Mouse (Mus musculus): ENCODE results near the gene Zbtb4. TPM values are rescaled to one million over a fixed set of nuclear protein-coding genes. Genes with fewer than 3 reads are reported as not detected.

The Zbtb4 gene
- polyA plus RNA-seq, 1 experiment, result 3.6 TPM

- no peaks in the 10 kb centered on the region for H3K9me3 ChIP-seq (replicated peaks; ENCODE audit: control insufficient read depth, insufficient read depth, low read length, poor library complexity, severe bottlenecking)
- H3K36me3 ChIP-seq (ENCODE audit: control insufficient read depth, insufficient read depth, low read length, poor library complexity, severe bottlenecking), result peaks cover 4% of the 10 kb centered on the region
- no peaks in the 10 kb centered on the region for H3K27me3 ChIP-seq (ENCODE audit: control insufficient read depth, insufficient read depth, low read length, poor library complexity, severe bottlenecking)
- peak overlapping the region; percentile 96 for H3K27ac ChIP-seq (ENCODE audit: insufficient read depth, low read length)
- TF ChIP-seq POLR2A (IDR thresholded peaks at IDR 0.05; ENCODE audit: insufficient read depth, low read length), result no peak
- no peak for TF ChIP-seq CTCF (IDR thresholded peaks at IDR 0.05; ENCODE audit: low read depth, low read length)
- no peak for TF ChIP-seq EP300 (IDR thresholded peaks at IDR 0.05; ENCODE audit: insufficient read depth, low read depth, low read length)
- H3K4me1 ChIP-seq (ENCODE audit: control insufficient read depth, insufficient read depth, low read length), result peaks cover 3% of the 10 kb centered on the region
- peak overlapping the region; percentile 87 for H3K9ac ChIP-seq (ENCODE audit: low read depth, poor library complexity, severe bottlenecking)
- H3K4me3 ChIP-seq (ENCODE audit: low read depth, low read length), result peak overlapping the region; percentile 92
These were observed 6.6 kb upstream of the Zbtb4 start for GRCm38 (mm10) chr11:69758971-69759721.

- Histone ChIP-seq H3K4me3 (ENCODE audit: low read depth, low read length) (no peak overlapping the region), H3K9ac (ENCODE audit: low read depth, poor library complexity, severe bottlenecking) (no peak overlapping the region), H3K9me3 (replicated peaks; ENCODE audit: control insufficient read depth, insufficient read depth, low read length, poor library complexity, severe bottlenecking) (no peaks in the 10 kb centered on the region), H3K4me1 (ENCODE audit: control insufficient read depth, insufficient read depth, low read length) (peaks cover 3% of the 10 kb centered on the region), H3K27me3 (ENCODE audit: control insufficient read depth, insufficient read depth, low read length, poor library complexity, severe bottlenecking) (no peaks in the 10 kb centered on the region), H3K27ac (ENCODE audit: insufficient read depth, low read length) (no peak overlapping the region), H3K36me3 (ENCODE audit: control insufficient read depth, insufficient read depth, low read length, poor library complexity, severe bottlenecking) (peaks cover 4% of the 10 kb centered on the region)
- TF ChIP-seq CTCF (IDR thresholded peaks at IDR 0.05; ENCODE audit: low read depth, low read length), result no peak
- TF ChIP-seq EP300 (IDR thresholded peaks at IDR 0.05; ENCODE audit: insufficient read depth, low read depth, low read length), result no peak
- no peak for TF ChIP-seq POLR2A (IDR thresholded peaks at IDR 0.05; ENCODE audit: insufficient read depth, low read length)
These were observed 5.4 kb upstream of the Zbtb4 start for GRCm38 (mm10) chr11:69760160-69760900.

GRCm38 (mm10) chr11:69760901-69761200 lies 4.9 kb upstream of the Zbtb4 start:
- Histone ChIP-seq H3K4me1 (ENCODE audit: control insufficient read depth, insufficient read depth, low read length) (peaks cover 1% of the 10 kb centered on the region), H3K27ac (ENCODE audit: insufficient read depth, low read length) (no peak overlapping the region), H3K9me3 (replicated peaks; ENCODE audit: control insufficient read depth, insufficient read depth, low read length, poor library complexity, severe bottlenecking) (no peaks in the 10 kb centered on the region), H3K36me3 (ENCODE audit: control insufficient read depth, insufficient read depth, low read length, poor library complexity, severe bottlenecking) (no peaks in the 10 kb centered on the region; the same call in 1 of the 2 replicates), H3K27me3 (ENCODE audit: control insufficient read depth, insufficient read depth, low read length, poor library complexity, severe bottlenecking) (no peaks in the 10 kb centered on the region), H3K9ac (ENCODE audit: low read depth, poor library complexity, severe bottlenecking) (no peak overlapping the region), H3K4me3 (ENCODE audit: low read depth, low read length) (no peak overlapping the region)
- TF ChIP-seq POLR2A (IDR thresholded peaks at IDR 0.05; ENCODE audit: insufficient read depth, low read length) (no peak), CTCF (IDR thresholded peaks at IDR 0.05; ENCODE audit: low read depth, low read length) (no peak), EP300 (IDR thresholded peaks at IDR 0.05; ENCODE audit: insufficient read depth, low read depth, low read length) (no peak)

- H3K4me3 ChIP-seq (ENCODE audit: low read depth, low read length), result no peak within 1 kb of the TSS
- no peak within 1 kb of the TSS for H3K27ac ChIP-seq (ENCODE audit: insufficient read depth, low read length)
- no peaks in the 10 kb centered on the region for H3K9me3 ChIP-seq (replicated peaks; ENCODE audit: control insufficient read depth, insufficient read depth, low read length, poor library complexity, severe bottlenecking)
- no peaks in the 10 kb centered on the region for H3K36me3 ChIP-seq (ENCODE audit: control insufficient read depth, insufficient read depth, low read length, poor library complexity, severe bottlenecking)
- H3K4me1 ChIP-seq (ENCODE audit: control insufficient read depth, insufficient read depth, low read length), result peaks cover 1% of the 10 kb centered on the region
- H3K27me3 ChIP-seq (ENCODE audit: control insufficient read depth, insufficient read depth, low read length, poor library complexity, severe bottlenecking), result no peaks in the 10 kb centered on the region
- no peak within 1 kb of the TSS for H3K9ac ChIP-seq (ENCODE audit: low read depth, poor library complexity, severe bottlenecking)
- TF ChIP-seq EP300 (IDR thresholded peaks at IDR 0.05; ENCODE audit: insufficient read depth, low read depth, low read length), result no peak
- no peak for TF ChIP-seq CTCF (IDR thresholded peaks at IDR 0.05; ENCODE audit: low read depth, low read length)
- TF ChIP-seq POLR2A (IDR thresholded peaks at IDR 0.05; ENCODE audit: insufficient read depth, low read length), result no peak
These were observed 3.8 kb upstream of the Zbtb4 start, which contains the start of gene Slc35g3 for GRCm38 (mm10) chr11:69761868-69762267. Gene Slc35g3, minus strand, starts transcription at chr11:69761968.

DNA sequence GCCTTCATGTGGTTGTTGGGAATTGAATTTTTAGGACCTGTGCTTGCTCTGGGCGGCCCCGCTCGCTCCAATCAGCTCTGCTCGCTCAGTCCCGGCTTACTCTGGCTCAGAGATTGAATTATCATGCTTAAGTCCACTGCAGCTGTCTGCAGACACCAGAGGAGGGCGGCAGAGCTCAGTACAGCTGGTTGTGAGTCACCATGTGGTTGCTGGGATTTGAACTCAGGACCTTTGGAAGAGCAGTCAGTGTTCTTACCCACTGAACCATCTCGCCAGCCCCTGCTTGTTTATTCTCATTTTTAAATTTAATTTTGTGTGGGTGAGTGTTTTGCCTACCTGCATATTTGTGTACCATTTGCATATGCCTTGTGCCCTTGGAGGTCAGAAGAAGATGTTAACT lies 2.2 kb upstream of the Zbtb4 start:
- H3K4me3 ChIP-seq (ENCODE audit: low read depth, low read length), result no peak overlapping the region
- H3K27me3 ChIP-seq (ENCODE audit: control insufficient read depth, insufficient read depth, low read length, poor library complexity, severe bottlenecking), result no peaks in the 10 kb centered on the region
- TF ChIP-seq CTCF (IDR thresholded peaks at IDR 0.05; ENCODE audit: low read depth, low read length), result peak; percentile 73
- no peak for TF ChIP-seq POLR2A (IDR thresholded peaks at IDR 0.05; ENCODE audit: insufficient read depth, low read length)
- H3K9ac ChIP-seq (ENCODE audit: low read depth, poor library complexity, severe bottlenecking), result no peak overlapping the region
- H3K36me3 ChIP-seq (ENCODE audit: control insufficient read depth, insufficient read depth, low read length, poor library complexity, severe bottlenecking), result no peaks in the 10 kb centered on the region
- no peak overlapping the region for H3K27ac ChIP-seq (ENCODE audit: insufficient read depth, low read length)
- peaks cover 1% of the 10 kb centered on the region for H3K4me1 ChIP-seq (ENCODE audit: control insufficient read depth, insufficient read depth, low read length)
- no peaks in the 10 kb centered on the region for H3K9me3 ChIP-seq (replicated peaks; ENCODE audit: control insufficient read depth, insufficient read depth, low read length, poor library complexity, severe bottlenecking)

- no peak overlapping the region for H3K27ac ChIP-seq (ENCODE audit: insufficient read depth, low read length)
- TF ChIP-seq POLR2A (IDR thresholded peaks at IDR 0.05; ENCODE audit: insufficient read depth, low read length) (no peak), CTCF (IDR thresholded peaks at IDR 0.05; ENCODE audit: low read depth, low read length) (no peak), EP300 (IDR thresholded peaks at IDR 0.05; ENCODE audit: insufficient read depth, low read depth, low read length) (no peak)
These were observed 456 bp downstream of the Zbtb4 start for GRCm38 (mm10) chr11:69766126-69766609.

More at GRCm38 (mm10) chr11:69766126-69766609, 456 bp downstream of the Zbtb4 start:
- H3K4me3 ChIP-seq (ENCODE audit: low read depth, low read length), result peak overlapping the region; percentile 73
- no peaks in the 10 kb centered on the region for H3K4me1 ChIP-seq (ENCODE audit: control insufficient read depth, insufficient read depth, low read length)
- no peaks in the 10 kb centered on the region for H3K27me3 ChIP-seq (ENCODE audit: control insufficient read depth, insufficient read depth, low read length, poor library complexity, severe bottlenecking)
- H3K9ac ChIP-seq (ENCODE audit: low read depth, poor library complexity, severe bottlenecking), result peak overlapping the region; percentile 82
- H3K9me3 ChIP-seq (replicated peaks; ENCODE audit: control insufficient read depth, insufficient read depth, low read length, poor library complexity, severe bottlenecking), result no peaks in the 10 kb centered on the region
- no peaks in the 10 kb centered on the region for H3K36me3 ChIP-seq (ENCODE audit: control insufficient read depth, insufficient read depth, low read length, poor library complexity, severe bottlenecking)

Data from ES-Bruce4 (cell line).